Mouse (Mus musculus) stomach, embryonic 15.5 days (tissue): ENCODE data around the gene Gm10778. TPM values are rescaled to one million over a fixed set of nuclear protein-coding genes. Genes with fewer than 3 reads are reported as not detected.
"Not testable (repeated sequence)": the region's sequence is repeated elsewhere in the genome, so short reads cannot be mapped to it uniquely, and the experiment has no call there.

Experiments used
- ATAC-seq: fragments of 200-750 bp; cut with Nextera tagmentation; 2 replicates; pipeline ENCODE4 v1.8.0; 2017; ENCODE audit warnings: low read depth, moderate number of reproducible peaks, moderate TSS enrichment; ENCODE audit not compliant: insufficient read depth, low FRiP score
- H3K27ac ChIP-seq: fragments of 300-500 bp; sonication (generic); 2 replicates; pipeline ENCODE4 v1.5.1; 2015; ENCODE audit warnings: mild to moderate bottlenecking, inconsistent platforms
- H3K27me3 ChIP-seq: fragments of 300-500 bp; sonication (generic); replicated peaks from 2 replicates; pipeline ENCODE4 v1.6.1; 2015; ENCODE audit warnings: inconsistent platforms
- H3K36me3 ChIP-seq: fragments of 300-500 bp; sonication (generic); 2 replicates; pipeline ENCODE4 v1.6.1; 2015; ENCODE audit warnings: inconsistent platforms
- H3K4me1 ChIP-seq: fragments of 300-500 bp; sonication (generic); 2 replicates; pipeline ENCODE4 v1.6.1; 2015; ENCODE audit warnings: inconsistent platforms
- H3K4me2 ChIP-seq: fragments of 300-500 bp; sonication (generic); 2 replicates; pipeline ENCODE4 v1.6.1; 2015; ENCODE audit warnings: mild to moderate bottlenecking, inconsistent platforms
- H3K4me3 ChIP-seq: fragments of 300-500 bp; sonication (generic); replicated peaks from 2 replicates; pipeline ENCODE4 v1.5.1; 2015; ENCODE audit warnings: inconsistent platforms
- H3K9ac ChIP-seq: fragments of 300-500 bp; sonication (generic); 2 replicates; pipeline ENCODE4 v1.6.1; 2015; ENCODE audit warnings: inconsistent platforms
- H3K9me3 ChIP-seq: fragments of 300-500 bp; sonication (generic); 2 replicates; pipeline ENCODE4 v1.6.1; 2016; ENCODE audit warnings: inconsistent platforms
- WGBS: fragments of 180-500 bp; shearing (Covaris S2); methylation state at CpG from one replicate; pipeline ENCODE4 v1.1.7; 2015; 5-methylcytosine and 5-hydroxymethylcytosine counted together
- polyA plus RNA-seq: library from polyadenylated mRNA; unstranded; fragments of >200 nt; fragmentation: Nextera tagmentation; extraction: Ambion mirVana; gene quantifications from 2 replicates; pipeline ENCODE4 v1.2.1, GENCODE M21; 2015

The Gm10778 gene
- 4.3 and 5.2 TPM in 2 replicates for polyA plus RNA-seq

DNA sequence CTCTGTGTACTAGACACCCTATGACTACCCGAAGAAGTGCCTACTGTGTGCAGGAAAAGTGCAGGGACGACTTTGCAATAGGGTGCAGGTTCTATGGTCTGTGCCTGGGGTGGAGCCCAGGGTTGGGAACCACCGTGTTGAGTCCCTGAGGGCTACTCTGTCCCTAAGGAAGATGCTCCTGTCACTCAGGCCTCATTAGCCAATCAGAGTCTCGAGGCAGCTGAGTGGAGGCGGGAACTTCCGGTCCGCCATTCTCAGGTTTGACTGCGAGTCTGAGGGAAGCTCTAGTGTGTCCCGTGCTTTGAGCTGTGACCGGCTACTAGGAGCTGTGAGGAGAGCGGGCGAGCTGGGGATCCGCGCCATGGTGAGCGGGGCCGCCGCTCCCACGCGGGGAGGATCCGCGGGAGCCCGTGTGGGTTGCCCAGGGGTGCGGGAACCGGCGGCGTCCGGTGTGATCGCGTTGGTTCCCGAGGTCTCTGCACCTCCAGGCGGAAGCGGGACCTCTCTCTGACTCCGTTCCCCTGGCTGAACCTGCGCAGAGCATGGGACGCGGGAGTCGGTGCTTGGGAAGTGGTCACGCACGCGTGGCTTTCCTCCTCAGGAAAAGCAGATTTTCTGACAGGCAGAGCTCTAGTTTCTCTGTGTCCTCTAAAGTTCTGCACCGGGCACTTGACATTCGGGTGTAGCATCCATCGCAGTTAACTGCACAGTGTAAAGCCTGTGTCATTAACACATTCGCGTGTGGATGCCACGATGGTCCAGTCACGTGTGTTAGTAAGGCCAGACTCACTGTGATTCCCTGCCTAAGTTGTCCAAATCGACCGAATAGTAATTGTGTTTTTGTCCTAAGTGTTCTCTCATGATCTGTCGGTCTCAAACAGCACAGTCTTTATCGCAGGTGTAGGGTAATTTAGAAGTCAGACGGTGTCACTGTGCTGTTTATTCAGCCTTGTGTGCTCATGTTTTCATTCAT is at the start of gene Gm10778:
TSS of gene Gm10778 (plus strand) at position 257 of the 973 bp plus-strand sequence.
- not testable (repeated sequence) for H3K36me3 ChIP-seq, H3K27me3 ChIP-seq, H3K9me3 ChIP-seq, H3K4me1 ChIP-seq
- H3K4me2 ChIP-seq = peak within 1 kb of the TSS; percentile 62
- H3K27ac ChIP-seq = peak within 1 kb of the TSS; percentile 80; the same call in 1 of the 2 replicates
- peak within 1 kb of the TSS; percentile 61; the same call in 1 of the 2 replicates for H3K9ac ChIP-seq
- peak within 1 kb of the TSS; percentile 58 for H3K4me3 ChIP-seq
- ATAC-seq = peak; percentile 93
- WGBS = 1% methylated on average over 34 of the region's 52 CpGs

DNA sequence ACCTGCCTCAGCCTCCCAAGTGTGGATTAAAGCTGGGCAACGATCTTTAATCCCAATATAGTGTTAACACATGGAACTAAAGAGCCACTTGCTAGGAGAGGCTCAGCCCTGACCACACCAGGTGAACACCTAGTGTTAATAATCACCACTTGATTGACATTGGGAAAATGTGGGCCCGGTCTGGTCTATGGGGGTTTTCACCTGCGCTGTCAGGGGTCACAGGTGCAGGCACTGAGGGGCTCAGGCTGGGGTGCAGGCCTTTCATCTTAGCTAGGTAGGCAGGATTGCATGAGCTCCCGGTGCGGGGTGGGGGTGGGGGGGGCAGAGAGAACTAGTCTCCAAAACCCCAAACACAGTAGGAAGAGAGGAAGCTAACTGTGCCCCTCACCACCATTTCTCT is 49.2 kb upstream of the Gm10778 start:
- Histone ChIP-seq H3K4me2 (no peak overlapping the region), H3K36me3 (no peaks in the 10 kb centered on the region), H3K27me3 (no peaks in the 10 kb centered on the region), H3K4me1 (peaks cover 52% of the 10 kb centered on the region), H3K9ac (no peak overlapping the region), H3K4me3 (no peak overlapping the region), H3K9me3 (no peaks in the 10 kb centered on the region), H3K27ac (peak overlapping the region; percentile 80; the same call in 1 of the 2 replicates)
- ATAC-seq = no peak
- 58% methylated on average over 5 of the region's 5 CpGs for whole genome bisulfite sequencing

DNA sequence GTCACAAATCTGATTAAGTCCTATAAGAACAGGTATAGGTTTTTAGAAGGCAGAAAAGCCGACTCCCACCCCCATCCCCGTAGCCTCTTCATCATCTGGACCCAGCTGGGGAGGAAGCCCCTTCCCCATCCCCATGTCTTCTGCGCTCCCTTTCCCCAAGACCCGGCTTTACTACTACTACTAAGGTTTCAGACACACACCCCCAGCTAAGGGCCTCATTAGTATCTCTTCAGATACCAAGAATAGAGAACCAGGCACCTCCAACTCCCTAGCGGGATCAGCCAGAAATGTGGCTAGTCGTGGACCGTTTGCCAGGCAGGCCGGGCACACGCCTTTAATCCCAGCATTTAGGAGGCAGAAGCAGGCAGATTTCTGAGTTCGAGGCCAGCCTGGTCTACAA is 48.8 kb upstream of the Gm10778 start:
- Histone ChIP-seq H3K27me3 (no peaks in the 10 kb centered on the region), H3K9me3 (no peaks in the 10 kb centered on the region), H3K4me2 (no peak overlapping the region), H3K4me3 (no peak overlapping the region), H3K9ac (no peak overlapping the region), H3K27ac (peak overlapping the region; percentile 80; the same call in 1 of the 2 replicates), H3K4me1 (peaks cover 55% of the 10 kb centered on the region), H3K36me3 (no peaks in the 10 kb centered on the region)
- 46% methylated on average over 10 of the region's 10 CpGs for WGBS
- ATAC-seq = no peak

DNA sequence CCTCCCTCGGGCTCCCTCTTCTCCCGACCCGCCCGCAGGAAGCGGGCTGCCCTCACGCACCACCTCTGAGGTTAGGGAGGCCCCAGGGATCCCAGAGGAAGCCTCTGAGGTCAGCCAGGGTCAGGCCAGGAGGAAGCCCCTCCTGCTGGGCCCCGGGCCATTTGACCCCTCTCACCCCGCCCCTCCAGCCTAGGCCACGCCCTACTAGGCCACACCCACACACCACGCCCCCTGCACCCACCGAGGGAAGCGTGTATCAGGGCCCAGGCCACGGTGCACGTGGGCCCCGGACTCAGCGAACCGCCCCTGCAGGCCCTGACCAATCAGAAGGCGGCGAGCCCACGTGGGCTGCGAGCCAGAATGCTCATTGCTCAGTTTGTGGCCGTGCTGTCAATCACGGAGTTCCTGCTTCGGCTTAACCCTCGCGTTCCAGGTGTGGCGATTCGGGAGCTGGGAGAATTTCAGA is 48.1 kb upstream of the Gm10778 start, which contains the start of gene Tle6:
TSS of gene Tle6 (minus strand) at position 336 of the 466 bp plus-strand sequence.
- no peaks in the 10 kb centered on the region for H3K27me3 ChIP-seq
- no peaks in the 10 kb centered on the region for H3K36me3 ChIP-seq
- peak; percentile 81 for ATAC-seq
- H3K4me3 ChIP-seq = peak within 1 kb of the TSS; percentile 32
- H3K4me1 ChIP-seq = peaks cover 55% of the 10 kb centered on the region
- peak within 1 kb of the TSS; percentile 80 for H3K27ac ChIP-seq
- under 1% methylated on average over 28 of the region's 28 CpGs for WGBS
- H3K9me3 ChIP-seq = no peaks in the 10 kb centered on the region
- peak within 1 kb of the TSS; percentile 68 for H3K4me2 ChIP-seq
- H3K9ac ChIP-seq = no peak within 1 kb of the TSS

DNA sequence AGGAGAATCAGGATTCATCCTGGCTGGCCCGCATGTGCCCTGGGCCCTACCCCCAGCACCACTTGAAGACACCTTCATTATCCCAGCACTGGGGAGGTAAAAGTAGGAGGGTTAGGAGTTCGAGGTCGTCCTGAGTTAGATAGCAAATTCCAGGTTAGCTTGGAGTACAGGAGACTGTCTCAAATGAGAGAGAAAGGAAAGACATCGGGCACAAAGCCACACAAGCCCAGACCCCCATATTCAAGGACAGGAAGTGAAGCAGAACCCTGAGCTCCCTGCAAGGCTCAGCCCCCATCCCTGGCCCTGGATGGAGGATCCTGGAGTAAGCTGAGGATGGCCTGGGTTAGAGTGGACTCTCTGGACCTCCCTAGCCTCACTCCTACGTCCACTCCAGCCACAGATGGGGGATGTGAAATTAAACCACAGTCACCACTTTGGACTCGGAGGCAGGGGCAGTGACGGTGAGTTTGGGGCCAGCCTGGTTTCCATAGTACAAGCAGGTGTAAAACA is 47.4 kb upstream of the Gm10778 start:
- H3K9ac ChIP-seq = no peak overlapping the region
- no peak for ATAC-seq
- no peaks in the 10 kb centered on the region for H3K9me3 ChIP-seq
- peak overlapping the region; percentile 70; the same call in 1 of the 2 replicates for H3K27ac ChIP-seq
- H3K27me3 ChIP-seq = no peaks in the 10 kb centered on the region
- H3K4me3 ChIP-seq = peak overlapping the region; percentile 32; the same call in 1 of the 2 replicates
- peaks cover 49% of the 10 kb centered on the region for H3K4me1 ChIP-seq
- WGBS = 26% methylated on average over 7 of the region's 7 CpGs
- H3K4me2 ChIP-seq = peak overlapping the region; percentile 68
- H3K36me3 ChIP-seq = no peaks in the 10 kb centered on the region

DNA sequence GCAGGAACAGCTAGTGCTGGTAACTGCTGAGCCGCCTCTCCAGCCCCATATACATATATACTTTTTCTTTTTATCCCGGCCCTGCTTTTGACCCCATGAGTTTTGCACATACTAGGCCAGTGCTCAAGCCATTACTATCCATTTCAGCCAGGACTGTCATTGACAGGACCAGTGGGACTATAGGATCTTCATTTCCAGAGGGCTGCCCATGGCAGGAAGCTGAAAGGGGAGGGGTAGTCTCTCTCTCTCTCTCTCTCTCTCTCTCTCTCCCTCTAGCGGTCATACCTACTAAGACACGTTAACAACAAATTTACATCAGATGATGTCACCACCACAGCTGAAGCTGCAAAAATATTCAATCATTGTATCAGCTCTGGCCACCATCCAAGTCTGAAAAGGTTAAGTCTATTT is 46.1 kb upstream of the Gm10778 start:
- 22% methylated on average over 4 of the region's 4 CpGs for WGBS

DNA sequence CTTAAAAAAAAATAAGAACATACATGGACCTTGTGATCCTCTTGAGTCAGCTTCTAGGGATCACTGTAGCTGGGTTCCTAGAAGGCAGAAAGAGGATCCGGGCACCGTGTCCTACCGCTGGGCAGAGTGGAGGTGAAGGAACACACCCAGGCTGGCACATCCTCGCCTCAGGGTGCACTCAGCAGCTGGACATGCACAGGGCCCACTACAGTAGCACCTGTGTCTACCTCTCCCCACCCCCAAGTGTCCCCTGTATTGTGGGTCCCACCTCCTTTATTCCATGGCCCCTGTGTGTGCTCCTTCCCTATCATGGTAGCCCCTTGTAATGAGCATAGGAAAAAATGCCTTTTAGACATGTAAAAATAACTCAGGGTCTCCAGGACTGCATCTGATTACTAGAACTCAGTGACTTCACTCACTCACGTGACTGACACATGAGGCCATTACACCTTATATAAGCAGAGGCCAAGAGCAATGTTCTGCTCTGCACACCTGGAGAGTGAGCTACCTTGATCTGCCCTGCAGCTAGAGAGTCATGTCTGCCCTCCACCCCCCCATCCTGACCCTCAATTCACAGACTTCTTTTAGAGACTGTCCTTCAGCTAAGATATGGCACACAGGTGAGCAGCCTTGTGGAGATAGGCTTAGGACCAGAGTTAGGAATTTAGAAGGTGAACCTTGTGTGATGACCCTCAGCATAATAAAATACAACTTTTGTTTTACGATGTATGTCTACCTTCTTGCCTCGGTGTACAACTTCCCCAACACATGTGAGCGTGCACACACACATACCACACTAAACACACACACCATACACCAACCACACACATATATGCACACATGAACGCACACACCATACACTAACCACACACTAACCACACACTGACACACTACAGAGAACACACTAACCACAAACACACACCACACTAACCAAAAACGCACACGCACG is 44.6 kb upstream of the Gm10778 start:
- 78% methylated on average over 12 of the region's 12 CpGs for WGBS
- H3K9ac ChIP-seq = no peak overlapping the region
- no peaks in the 10 kb centered on the region for H3K36me3 ChIP-seq
- H3K4me1 ChIP-seq = peaks cover 32% of the 10 kb centered on the region
- no peaks in the 10 kb centered on the region for H3K9me3 ChIP-seq
- no peak for ATAC-seq
- H3K4me3 ChIP-seq = no peak overlapping the region
- H3K27me3 ChIP-seq = no peaks in the 10 kb centered on the region
- H3K27ac ChIP-seq = peak overlapping the region; percentile 95; the same call in 1 of the 2 replicates
- H3K4me2 ChIP-seq = peak overlapping the region; percentile 77

More for the DNA sequence above, 46.1 kb upstream of the Gm10778 start:
- no peak overlapping the region for H3K4me2 ChIP-seq
- H3K9ac ChIP-seq = no peak overlapping the region
- peaks cover 42% of the 10 kb centered on the region for H3K4me1 ChIP-seq
- no peaks in the 10 kb centered on the region for H3K36me3 ChIP-seq
- H3K4me3 ChIP-seq = no peak overlapping the region
- H3K27me3 ChIP-seq = no peaks in the 10 kb centered on the region
- peak overlapping the region; percentile 3; the same call in 1 of the 2 replicates for H3K27ac ChIP-seq
- no peak for ATAC-seq
- H3K9me3 ChIP-seq = no peaks in the 10 kb centered on the region

DNA sequence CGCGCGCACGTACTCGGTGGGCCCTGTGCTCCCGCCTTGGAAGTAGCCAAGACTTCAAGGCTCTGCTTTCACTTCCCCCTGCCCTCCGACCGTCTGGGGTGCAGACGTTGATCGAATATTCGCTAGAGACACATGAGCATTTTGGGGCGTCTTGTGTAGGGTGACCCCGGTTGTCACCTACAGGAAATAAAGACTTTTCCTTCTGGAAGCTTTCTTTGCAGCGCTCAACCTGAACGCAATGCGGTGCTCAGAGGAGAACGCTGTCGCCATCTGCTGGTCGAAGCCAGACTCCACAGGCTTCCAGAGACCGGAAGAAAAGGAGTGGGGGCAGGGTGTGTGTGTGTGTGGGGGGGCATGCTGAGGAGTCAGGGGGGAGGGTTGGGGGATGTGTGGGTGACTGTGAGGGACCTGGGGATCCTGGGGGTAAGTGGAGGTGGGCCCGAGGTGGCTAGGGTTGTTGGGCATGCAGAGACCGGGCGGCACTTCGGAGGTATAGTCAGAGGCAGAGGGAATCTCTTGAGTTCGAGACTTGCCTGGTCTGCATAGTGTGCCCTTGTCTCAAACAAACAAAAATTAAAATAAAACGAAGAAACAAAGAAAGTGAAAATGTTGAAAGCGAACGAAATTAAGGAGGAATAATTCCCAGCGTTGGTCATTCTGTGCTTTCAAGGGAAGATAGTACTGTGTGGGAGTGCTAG is 43.7 kb upstream of the Gm10778 start:
- no peak overlapping the region; the same call in 1 of the 2 replicates for H3K9ac ChIP-seq
- peak overlapping the region; percentile 77 for H3K4me2 ChIP-seq
- H3K27ac ChIP-seq = peak overlapping the region; percentile 95
- H3K27me3 ChIP-seq = no peaks in the 10 kb centered on the region
- H3K4me1 ChIP-seq = peaks cover 29% of the 10 kb centered on the region
- no peaks in the 10 kb centered on the region for H3K9me3 ChIP-seq
- H3K36me3 ChIP-seq = no peaks in the 10 kb centered on the region
- H3K4me3 ChIP-seq = peak overlapping the region; percentile 54
- ATAC-seq = peak; percentile 20; the same call in 1 of the 2 replicates
- 18% methylated on average over 29 of the region's 29 CpGs for whole genome bisulfite sequencing

DNA sequence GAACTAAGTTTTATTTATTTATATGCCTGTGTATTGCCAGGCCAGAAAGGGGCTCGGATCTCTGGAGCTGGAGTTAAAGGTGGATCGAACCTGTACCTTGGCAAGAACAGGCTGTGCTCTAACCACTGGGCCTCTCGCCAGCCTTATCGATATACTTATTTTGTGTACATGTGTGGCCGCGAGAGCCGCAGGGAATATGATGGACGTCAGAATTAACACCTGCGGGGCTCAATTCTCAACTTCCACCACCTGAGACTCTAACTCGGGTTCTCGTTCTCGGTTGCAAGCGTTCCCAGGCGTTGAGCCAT is 43.2 kb upstream of the Gm10778 start:
- H3K4me2 ChIP-seq = peak overlapping the region; percentile 77
- WGBS = 2% methylated on average over 14 of the region's 14 CpGs
- H3K36me3 ChIP-seq = no peaks in the 10 kb centered on the region
- H3K9me3 ChIP-seq = no peaks in the 10 kb centered on the region
- peak overlapping the region; percentile 95 for H3K27ac ChIP-seq
- H3K9ac ChIP-seq = peak overlapping the region; percentile 11; the same call in 1 of the 2 replicates
- no peak for ATAC-seq
- H3K27me3 ChIP-seq = no peaks in the 10 kb centered on the region
- H3K4me1 ChIP-seq = peaks cover 25% of the 10 kb centered on the region
- peak overlapping the region; percentile 54 for H3K4me3 ChIP-seq

DNA sequence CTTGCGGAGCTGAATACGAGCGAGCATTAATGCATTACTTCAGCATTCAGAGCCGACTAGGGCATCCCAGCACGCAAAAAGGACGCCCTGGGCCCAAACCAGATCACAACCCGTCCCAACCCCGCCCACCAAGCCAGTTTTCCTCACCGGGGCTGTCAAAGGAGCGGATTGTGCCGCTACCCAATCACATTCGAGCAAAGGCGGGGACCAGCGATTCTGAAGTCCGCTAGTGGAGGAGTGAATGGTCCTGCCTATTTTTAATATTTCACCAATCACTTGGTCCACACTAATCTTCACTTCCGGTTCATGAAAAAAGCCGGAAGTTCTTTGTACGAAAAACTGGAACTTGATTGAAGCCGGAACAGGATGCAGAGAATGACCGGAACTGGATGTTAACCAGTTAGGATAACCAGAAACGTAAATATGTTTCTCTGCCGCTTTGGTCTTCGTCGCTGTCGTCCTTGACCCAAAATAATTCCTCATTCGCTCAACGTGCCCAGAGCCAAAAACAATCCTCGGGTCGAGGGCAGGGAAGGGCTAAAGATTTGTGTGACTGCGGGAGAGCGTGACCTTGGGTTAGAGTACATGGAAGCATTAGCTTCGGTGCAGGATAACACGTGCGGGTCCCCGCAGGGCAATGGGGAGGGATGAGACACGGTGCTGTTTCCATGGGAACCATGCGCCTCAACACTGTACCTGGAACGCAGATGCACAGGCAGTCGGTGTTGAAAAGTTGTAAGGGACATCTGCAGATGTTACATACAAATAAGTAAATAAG is 42.7 kb upstream of the Gm10778 start, which contains the start of gene BC025920:
TSS of gene BC025920 (plus strand) at position 297 of the 778 bp plus-strand sequence.
- Histone ChIP-seq H3K4me1 (peaks cover 21% of the 10 kb centered on the region), H3K27ac (peak within 1 kb of the TSS; percentile 95), H3K4me3 (peak within 1 kb of the TSS; percentile 54), H3K4me2 (peak within 1 kb of the TSS; percentile 77), H3K36me3 (no peaks in the 10 kb centered on the region), H3K27me3 (no peaks in the 10 kb centered on the region), H3K9ac (peak within 1 kb of the TSS; percentile 11; the same call in 1 of the 2 replicates), H3K9me3 (no peaks in the 10 kb centered on the region)
- peak; percentile 92 for ATAC-seq
- WGBS = under 1% methylated on average over 39 of the region's 39 CpGs
